Mouse (Mus musculus) spleen, adult 2 months (tissue): ENCODE data around the gene Grid1. TPM values are rescaled to one million over a fixed set of nuclear protein-coding genes. Genes with fewer than 3 reads are reported as not detected.

ENCODE experiments used
- DNase-seq, 2 experiments: peaks; one replicate each; pipeline versions ENCODE4 v3.0.0 to v3.0.0-alpha.2; 2012 to 2021; ENCODE audit warnings: low spot score in 2 of 2, low read depth in 1 of 2
- H3K27ac ChIP-seq: fragments of 200-500 bp; 2 replicates; pipeline ENCODE4 v1.5.1; 2012; ENCODE audit warnings: low read length, inconsistent platforms; ENCODE audit not compliant: insufficient read depth
- H3K27me3 ChIP-seq: fragments of 200-500 bp; 2 replicates; pipeline ENCODE4 v1.6.1; 2012; ENCODE audit warnings: mild to moderate bottlenecking, moderate library complexity, low read length, inconsistent platforms; ENCODE audit not compliant: control insufficient read depth, insufficient read depth
- H3K36me3 ChIP-seq: fragments of 200-500 bp; 2 replicates; pipeline ENCODE4 v1.6.1; 2012; ENCODE audit warnings: mild to moderate bottlenecking, low read length, inconsistent platforms; ENCODE audit not compliant: control insufficient read depth, insufficient read depth
- H3K4me1 ChIP-seq: fragments of 200-500 bp; 2 replicates; pipeline ENCODE4 v1.6.1; 2011; ENCODE audit warnings: inconsistent platforms; ENCODE audit not compliant: control insufficient read depth, insufficient read depth, insufficient read length
- H3K4me3 ChIP-seq: fragments of 200-500 bp; 2 replicates; pipeline ENCODE4 v1.5.1; 2011; ENCODE audit warnings: mild to moderate bottlenecking, inconsistent platforms; ENCODE audit not compliant: insufficient read depth, insufficient read length; ENCODE audit errors: extremely low read depth
- CTCF ChIP-seq: fragments of 200-500 bp; IDR thresholded peaks from 2 replicates; pipeline ENCODE4 v1.5.1; 2011; ENCODE audit warnings: mild to moderate bottlenecking, inconsistent platforms; ENCODE audit not compliant: insufficient read depth, insufficient read length, insufficient replicate concordance; ENCODE audit errors: extremely low read depth
- POLR2A ChIP-seq: fragments of 200-500 bp; IDR thresholded peaks from 2 replicates; pipeline ENCODE4 v1.6.1; 2011; ENCODE audit warnings: low read depth, low read length, inconsistent platforms
- WGBS: fragments of 180-500 bp; shearing (Covaris S2); methylation state at CpG from one replicate; pipeline ENCODE4 v1.1.7; 2018; 5-methylcytosine and 5-hydroxymethylcytosine counted together
- polyA plus RNA-seq: library from polyadenylated mRNA; depleted of rRNA; stranded (reverse); fragments of >200 nt; gene quantifications from 2 replicates; pipeline ENCODE4 v1.2.3, GENCODE M21; 2012

Gene Grid1
- polyA plus RNA-seq, 1 experiment: 0.02 TPM

- no peak for TF ChIP-seq CTCF
- TF ChIP-seq POLR2A: no peak
- DNase-seq: no peak
- Histone ChIP-seq H3K27me3 (no peaks in the 10 kb centered on the region), H3K4me3 (no peak overlapping the region), H3K4me1 (no peaks in the 10 kb centered on the region), H3K36me3 (no peaks in the 10 kb centered on the region), H3K27ac (no peak overlapping the region)
Observed at GRCm38 (mm10) chr14:35519402-35519801, 699.5 kb downstream of the Grid1 start.

- no peak for DNase-seq
- Histone ChIP-seq H3K4me3 (no peak overlapping the region), H3K36me3 (no peaks in the 10 kb centered on the region), H3K27me3 (no peaks in the 10 kb centered on the region), H3K4me1 (no peaks in the 10 kb centered on the region), H3K27ac (no peak overlapping the region)
- TF ChIP-seq POLR2A (no peak), CTCF (no peak)
- 83% methylated on average over 3 of the region's 3 CpGs for whole genome bisulfite sequencing
Observed at GRCm38 (mm10) chr14:35538835-35539234, 718.9 kb downstream of the Grid1 start.

- H3K36me3 ChIP-seq: no peaks in the 10 kb centered on the region
- DNase-seq: no peak
- no peak overlapping the region for H3K4me3 ChIP-seq
- H3K27ac ChIP-seq: no peak overlapping the region
- TF ChIP-seq POLR2A (no peak), CTCF (no peak)
- H3K4me1 ChIP-seq: no peaks in the 10 kb centered on the region
- H3K27me3 ChIP-seq: no peaks in the 10 kb centered on the region
- WGBS: 75% methylated on average over 4 of the region's 4 CpGs
Observed at GRCm38 (mm10) chr14:35541254-35541991, 721.5 kb downstream of the Grid1 start.

- TF ChIP-seq POLR2A (no peak), CTCF (no peak)
- DNase-seq: no peak
- Histone ChIP-seq H3K36me3 (no peaks in the 10 kb centered on the region), H3K4me1 (no peaks in the 10 kb centered on the region), H3K4me3 (no peak overlapping the region), H3K27ac (no peak overlapping the region), H3K27me3 (no peaks in the 10 kb centered on the region)
- WGBS: 63% methylated on average over 1 of the region's 1 CpGs
Observed at GRCm38 (mm10) chr14:35541992-35542380, 722.1 kb downstream of the Grid1 start.

- H3K4me1 ChIP-seq: no peaks in the 10 kb centered on the region
- no peak for DNase-seq
- no peaks in the 10 kb centered on the region for H3K36me3 ChIP-seq
- no peaks in the 10 kb centered on the region for H3K27me3 ChIP-seq
- no peak overlapping the region for H3K27ac ChIP-seq
- no peak for TF ChIP-seq CTCF
- WGBS: 81% methylated on average over 3 of the region's 3 CpGs
- H3K4me3 ChIP-seq: no peak overlapping the region
Observed at GRCm38 (mm10) chr14:35554288-35554687, 734.4 kb downstream of the Grid1 start.

- H3K4me3 ChIP-seq: no peak overlapping the region
- H3K27ac ChIP-seq: no peak overlapping the region
- no peaks in the 10 kb centered on the region for H3K4me1 ChIP-seq
- WGBS: 85% methylated on average over 3 of the region's 3 CpGs
- DNase-seq: no peak
- H3K27me3 ChIP-seq: no peaks in the 10 kb centered on the region
- H3K36me3 ChIP-seq: no peaks in the 10 kb centered on the region
- TF ChIP-seq CTCF (no peak), POLR2A (no peak)
Observed at GRCm38 (mm10) chr14:35561244-35561893, 741.5 kb downstream of the Grid1 start.

GRCm38 (mm10) chr14:35572991-35573502 lies 753.1 kb downstream of the Grid1 start:
- 81% methylated on average over 4 of the region's 4 CpGs for WGBS

More at GRCm38 (mm10) chr14:35572991-35573502, 753.1 kb downstream of the Grid1 start:
- H3K27ac ChIP-seq: no peak overlapping the region
- no peak for DNase-seq
- H3K4me1 ChIP-seq: no peaks in the 10 kb centered on the region
- no peaks in the 10 kb centered on the region for H3K36me3 ChIP-seq
- TF ChIP-seq POLR2A: no peak
- TF ChIP-seq CTCF: no peak
- no peak overlapping the region for H3K4me3 ChIP-seq
- H3K27me3 ChIP-seq: no peaks in the 10 kb centered on the region
